Mouse (Mus musculus) embryonic fibroblast, embryonic 13.5 days (primary cell): ENCODE results near the gene Scaf8. TPM values are rescaled to one million over a fixed set of nuclear protein-coding genes. Genes with fewer than 3 reads are reported as not detected.

Experiments used
- H3K27ac ChIP-seq: 2 replicates; pipeline ENCODE4 v1.5.1; 2012; ENCODE audit warnings: low read length, control low read depth, inconsistent platforms; ENCODE audit not compliant: insufficient read depth
- H3K4me1 ChIP-seq: 2 replicates; pipeline ENCODE4 v1.6.1; 2011; ENCODE audit warnings: low read length; ENCODE audit not compliant: control insufficient read depth, insufficient read depth
- H3K4me3 ChIP-seq: 2 replicates; pipeline ENCODE4 v1.5.1; 2011; ENCODE audit warnings: mild to moderate bottlenecking, control low read depth, low read length; ENCODE audit not compliant: insufficient read depth
- CTCF ChIP-seq: IDR thresholded peaks from 2 replicates; pipeline ENCODE4 v1.5.1; 2011; ENCODE audit warnings: mild to moderate bottlenecking, control low read depth, low read length, moderate library complexity, borderline replicate concordance; ENCODE audit not compliant: insufficient read depth
- POLR2A ChIP-seq: IDR thresholded peaks from 2 replicates; pipeline ENCODE4 v1.6.1; 2011; ENCODE audit warnings: low read depth, mild to moderate bottlenecking, control low read depth, low read length, moderate library complexity
- polyA plus RNA-seq: library from polyadenylated mRNA; stranded (reverse); fragments of >200 nt; gene quantifications from 2 replicates; pipeline ENCODE4 v1.2.4, GENCODE M21; 2011; ENCODE audit warnings: low read depth; ENCODE audit not compliant: missing spikeins, insufficient read length

The Scaf8 gene
- polyA plus RNA-seq, 1 experiment: 45.3 TPM

DNA sequence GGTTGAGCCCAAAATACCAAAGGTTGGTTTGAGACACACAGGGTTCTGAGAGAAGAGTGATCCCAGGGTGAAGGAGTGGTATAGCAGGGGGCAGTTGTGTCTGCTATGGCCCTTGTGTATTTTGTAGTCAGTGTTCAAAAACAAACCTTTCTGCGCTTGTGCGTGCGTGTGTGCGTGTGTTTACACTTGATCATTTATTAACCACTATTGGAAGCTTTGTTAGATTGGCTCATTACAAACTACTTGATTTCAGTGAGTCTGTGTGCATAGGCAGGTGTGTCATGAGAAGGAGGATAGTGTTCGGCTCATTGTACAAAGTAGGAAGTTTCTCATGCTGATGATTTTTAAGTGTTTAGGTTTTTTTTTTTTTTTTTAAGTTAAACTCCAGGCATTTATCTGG lies 95.4 kb downstream of the Scaf8 start:
- Histone ChIP-seq H3K4me1 (peaks cover 4% of the 10 kb centered on the region), H3K4me3 (no peak overlapping the region), H3K27ac (no peak overlapping the region)
- no peak for TF ChIP-seq POLR2A
- TF ChIP-seq CTCF: no peak

DNA sequence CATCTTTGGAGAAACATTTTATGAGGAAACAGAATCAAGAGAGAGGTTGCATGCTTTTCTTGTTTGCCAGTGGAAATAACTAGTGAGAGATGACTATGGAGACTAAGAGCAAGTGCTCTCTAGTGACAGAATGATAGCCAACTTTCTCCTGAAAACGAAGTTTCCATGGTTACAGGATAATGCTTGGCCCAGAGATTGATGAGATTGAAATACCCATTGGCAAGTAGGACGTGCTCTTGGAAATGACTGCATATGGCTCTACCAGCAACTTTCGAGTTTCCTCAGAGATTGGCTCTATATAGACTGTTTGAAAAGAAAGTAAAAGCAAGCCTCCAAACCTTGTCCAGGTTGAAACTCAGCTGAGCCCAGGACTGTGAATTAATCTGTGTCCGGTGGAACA lies 97.3 kb downstream of the Scaf8 start:
- Histone ChIP-seq H3K4me1 (no peaks in the 10 kb centered on the region; the same call in 1 of the 2 replicates), H3K4me3 (no peak overlapping the region), H3K27ac (no peak overlapping the region)
- no peak for TF ChIP-seq POLR2A
- no peak for TF ChIP-seq CTCF

DNA sequence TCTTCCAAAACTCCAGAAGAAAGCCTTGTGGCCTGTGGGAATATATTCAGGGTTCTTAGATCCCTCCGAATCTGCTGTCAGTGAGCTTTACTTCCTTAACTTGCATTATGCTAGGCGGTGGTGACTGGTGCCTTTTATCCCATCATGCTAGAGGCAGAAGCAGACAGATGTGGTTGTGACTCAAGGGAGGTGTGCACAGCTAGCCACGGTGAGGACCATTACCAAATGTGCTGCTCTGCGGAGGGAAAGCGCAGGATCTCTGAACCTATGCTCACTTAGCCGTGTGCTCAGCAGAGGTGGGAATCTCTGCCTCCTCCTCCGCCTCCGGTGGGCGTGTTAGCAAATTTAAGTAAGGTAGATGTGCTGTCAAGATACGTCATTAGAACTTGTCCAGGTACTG lies 98.1 kb downstream of the Scaf8 start:
- no peak overlapping the region for H3K27ac ChIP-seq
- H3K4me3 ChIP-seq: no peak overlapping the region
- TF ChIP-seq POLR2A (no peak), CTCF (no peak)
- peaks cover 3% of the 10 kb centered on the region; the same call in 1 of the 2 replicates for H3K4me1 ChIP-seq

DNA sequence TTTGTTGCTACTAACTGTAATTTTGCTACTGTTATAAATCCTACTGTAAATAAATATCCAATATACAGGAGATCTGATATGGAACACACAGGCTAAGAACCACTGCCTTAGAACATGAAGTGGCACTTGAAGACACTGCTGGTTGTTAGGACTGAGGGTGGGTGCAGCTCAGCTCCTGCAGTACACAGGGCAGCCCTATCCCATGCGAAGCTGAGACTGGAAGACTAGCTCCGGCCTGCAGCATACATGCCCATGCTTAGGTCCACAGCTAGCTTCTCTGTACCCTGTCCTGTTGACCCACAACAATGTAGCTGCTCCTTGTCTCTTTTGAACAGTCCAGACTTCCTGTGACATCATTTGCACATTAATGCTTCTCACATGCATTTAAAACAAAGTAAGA lies 100.1 kb downstream of the Scaf8 start:
- TF ChIP-seq CTCF (no peak), POLR2A (no peak)
- Histone ChIP-seq H3K27ac (no peak overlapping the region), H3K4me3 (no peak overlapping the region)

DNA sequence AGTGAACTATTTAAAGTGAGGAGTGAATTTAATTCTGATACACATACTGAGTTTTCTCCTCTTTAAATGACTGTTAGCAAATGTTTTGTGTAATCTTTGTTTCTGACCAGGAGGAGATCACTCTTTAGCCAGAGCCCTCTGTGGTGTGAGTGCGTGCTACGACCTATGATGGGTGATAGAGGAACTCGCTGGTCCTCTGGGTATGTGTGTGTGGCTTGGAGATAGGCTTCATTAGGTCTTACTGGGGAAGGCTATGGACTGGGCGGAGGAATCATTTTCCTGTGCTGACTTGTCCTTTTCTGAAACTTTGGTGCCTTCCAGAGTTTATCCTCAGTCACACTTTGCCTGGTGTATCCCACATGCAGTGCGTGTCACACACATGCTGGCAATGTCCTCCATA lies 102.3 kb downstream of the Scaf8 start:
- Histone ChIP-seq H3K27ac (no peak overlapping the region), H3K4me3 (no peak overlapping the region), H3K4me1 (peaks cover 5% of the 10 kb centered on the region)
- TF ChIP-seq CTCF (no peak), POLR2A (no peak)

More for the DNA sequence above, 100.1 kb downstream of the Scaf8 start:
- peaks cover 5% of the 10 kb centered on the region for H3K4me1 ChIP-seq

DNA sequence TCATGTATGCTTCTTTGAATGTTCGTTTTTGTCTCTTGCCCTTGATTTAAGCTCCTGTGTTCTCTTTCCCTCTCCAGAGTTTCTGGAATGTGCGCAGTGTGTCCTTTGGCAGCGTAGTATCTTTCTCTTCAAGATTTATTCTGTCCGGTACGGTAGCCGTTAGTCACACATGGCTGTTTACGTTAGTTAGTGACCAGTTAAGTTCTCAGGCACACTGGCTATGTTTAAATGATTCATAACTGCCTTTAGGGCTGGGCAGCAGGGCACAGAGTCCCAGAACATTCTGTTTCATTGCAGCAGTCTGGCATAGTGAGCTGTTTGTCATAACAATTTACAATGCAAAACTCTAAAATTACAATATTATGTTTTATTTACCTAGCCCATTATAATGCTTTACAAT lies 103.6 kb downstream of the Scaf8 start:
- Histone ChIP-seq H3K27ac (no peak overlapping the region), H3K4me1 (peaks cover 5% of the 10 kb centered on the region), H3K4me3 (no peak overlapping the region)
- no peak for TF ChIP-seq POLR2A
- TF ChIP-seq CTCF: no peak

DNA sequence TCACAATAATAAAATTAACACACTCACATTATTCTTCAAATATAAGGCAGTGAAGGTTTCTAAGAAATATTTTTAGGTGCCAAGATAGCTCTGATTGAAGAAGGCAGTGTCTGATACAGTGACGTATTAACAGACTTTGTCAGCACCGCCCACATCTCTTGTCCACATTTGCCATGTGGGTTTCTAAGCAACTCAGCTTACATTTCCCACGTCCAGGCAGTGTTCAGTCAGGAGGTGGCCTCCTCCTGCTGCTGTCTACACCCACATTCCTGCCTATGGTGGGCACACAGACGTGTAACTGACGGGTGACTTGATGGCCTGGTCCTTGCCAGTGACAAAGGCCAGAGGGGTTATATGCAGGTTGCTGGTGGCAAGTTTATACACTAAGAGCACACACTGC lies 104.1 kb downstream of the Scaf8 start:
- Histone ChIP-seq H3K27ac (no peak overlapping the region; the same call in 1 of the 2 replicates), H3K4me3 (no peak overlapping the region), H3K4me1 (peaks cover 5% of the 10 kb centered on the region)
- TF ChIP-seq POLR2A (no peak), CTCF (no peak)

DNA sequence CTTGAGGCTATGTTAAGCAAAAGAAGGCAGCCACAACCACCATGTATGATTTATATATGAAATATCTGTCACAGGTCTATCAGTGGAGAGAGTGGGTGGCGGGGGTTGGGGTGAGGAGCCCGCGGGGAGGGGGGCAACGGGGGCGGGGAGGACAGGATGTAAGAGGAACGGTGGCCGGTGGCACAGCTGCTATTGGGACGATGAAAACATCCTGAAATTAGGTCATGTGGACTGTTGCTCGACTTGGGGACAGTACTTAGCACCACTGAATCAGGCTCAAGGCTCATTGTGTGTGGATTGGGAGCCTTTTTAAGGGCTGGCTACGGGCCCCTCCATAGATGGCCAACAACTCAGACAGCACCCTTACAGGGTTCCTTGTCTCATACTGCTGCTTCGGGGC lies 105.4 kb downstream of the Scaf8 start:
- Histone ChIP-seq H3K4me3 (no peak overlapping the region), H3K27ac (no peak overlapping the region), H3K4me1 (peaks cover 5% of the 10 kb centered on the region)
- no peak for TF ChIP-seq CTCF
- no peak for TF ChIP-seq POLR2A

DNA sequence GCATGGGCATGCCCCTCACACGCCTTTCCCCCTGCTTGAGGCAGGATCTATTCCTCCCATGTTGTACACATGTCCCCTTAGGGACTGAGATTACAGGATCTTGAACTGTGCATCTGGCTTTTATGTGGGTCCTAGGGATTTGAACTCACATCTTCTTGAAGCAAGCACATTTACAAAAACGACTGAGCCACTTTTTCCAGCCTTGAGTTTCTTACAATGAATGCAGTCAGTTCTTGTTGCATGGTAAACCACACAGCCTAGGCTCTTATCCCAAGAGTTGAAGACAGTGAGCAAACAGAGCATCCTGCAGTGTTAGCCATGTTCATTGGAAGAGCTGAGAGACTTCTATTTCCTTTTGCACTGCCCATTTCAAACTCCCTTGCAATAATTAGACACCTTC lies 108.3 kb downstream of the Scaf8 start:
- Histone ChIP-seq H3K4me1 (no peaks in the 10 kb centered on the region; the same call in none of the 2 replicates), H3K4me3 (no peak overlapping the region), H3K27ac (peak overlapping the region; percentile 17; the same call in 1 of the 2 replicates)
- TF ChIP-seq POLR2A (no peak), CTCF (no peak)

DNA sequence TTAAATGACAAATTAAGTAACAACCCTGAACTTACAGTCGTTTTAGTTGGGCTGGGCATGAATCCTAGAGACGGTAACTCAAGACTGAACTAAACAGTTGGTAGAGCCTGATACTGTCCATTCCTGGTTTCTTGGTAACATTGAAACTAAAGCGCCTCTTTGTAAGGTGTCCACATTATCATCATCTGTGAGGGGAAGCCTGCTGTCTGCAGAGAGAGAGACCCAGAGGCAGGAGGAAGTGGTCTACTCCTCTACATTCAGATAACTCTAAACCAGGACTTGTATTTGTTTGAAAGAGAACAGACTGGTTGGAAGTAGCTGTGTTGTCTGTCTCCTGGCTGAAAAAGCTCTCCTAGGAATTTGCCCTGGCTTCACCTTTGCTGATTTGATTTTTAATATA lies 108.9 kb downstream of the Scaf8 start:
- TF ChIP-seq CTCF (no peak), POLR2A (no peak)
- H3K27ac ChIP-seq: no peak overlapping the region
- no peaks in the 10 kb centered on the region; the same call in 1 of the 2 replicates for H3K4me1 ChIP-seq
- no peak overlapping the region for H3K4me3 ChIP-seq
